Mouse (Mus musculus) bone marrow macrophage, adult 2 months (primary cell): ENCODE measurements at regions not wholly inside any gene's neighbourhood (a gene's known extent, or its start where the extent isn't known, plus 50 kb on each side); places are given as distances from the start of the nearest gene placed in this dataset.
"Not testable (repeated sequence)": the region's sequence is repeated elsewhere in the genome, so short reads cannot be mapped to it uniquely, and the experiment has no call there.

ENCODE experiments used
- CTCF ChIP-seq: IDR thresholded peaks from 2 replicates; pipeline ENCODE4 v1.5.1; 2012; ENCODE audit warnings: low read depth, mild to moderate bottlenecking, low read length, moderate library complexity
- POLR2A ChIP-seq: IDR thresholded peaks from 2 replicates; pipeline ENCODE4 v1.6.1; 2012; ENCODE audit warnings: mild to moderate bottlenecking, low read depth, low read length, borderline replicate concordance

GRCm38 (mm10) chr14:53273218-53273617 lies 777.7 kb upstream of the Olfr1507 start:
- not testable (repeated sequence) for TF ChIP-seq CTCF, POLR2A
